Mouse (Mus musculus) left cerebral cortex, adult 9 months (tissue): ENCODE results near the gene Cdca8.

Experiments
- DNase-seq, 2 experiments: peaks; one replicate each; pipeline ENCODE4 v3.0.0; 2022; ENCODE audit warnings: low spot score in 2 of 2

The Cdca8 gene

DNA sequence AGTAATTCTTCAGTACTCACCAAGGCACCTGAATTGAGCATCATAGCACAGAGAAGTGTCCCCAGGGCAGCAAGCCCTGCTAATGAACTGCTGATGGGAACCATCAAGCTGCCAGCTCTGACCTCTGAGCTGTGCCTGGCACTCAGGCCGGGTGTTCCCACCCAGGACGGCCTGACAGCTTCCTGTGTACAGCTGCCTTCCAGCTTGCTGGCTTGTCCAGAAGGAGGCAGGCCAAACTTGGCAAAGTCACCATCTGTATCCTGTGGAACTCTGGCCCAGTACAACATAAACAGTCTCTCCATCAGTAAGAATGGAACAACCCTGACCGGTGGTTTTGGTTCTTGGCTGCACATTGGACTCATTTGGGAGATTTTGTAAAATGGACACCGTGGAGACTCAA, 14.4 kb upstream of the Cdca8 start:
- no peak for DNase-seq

DNA sequence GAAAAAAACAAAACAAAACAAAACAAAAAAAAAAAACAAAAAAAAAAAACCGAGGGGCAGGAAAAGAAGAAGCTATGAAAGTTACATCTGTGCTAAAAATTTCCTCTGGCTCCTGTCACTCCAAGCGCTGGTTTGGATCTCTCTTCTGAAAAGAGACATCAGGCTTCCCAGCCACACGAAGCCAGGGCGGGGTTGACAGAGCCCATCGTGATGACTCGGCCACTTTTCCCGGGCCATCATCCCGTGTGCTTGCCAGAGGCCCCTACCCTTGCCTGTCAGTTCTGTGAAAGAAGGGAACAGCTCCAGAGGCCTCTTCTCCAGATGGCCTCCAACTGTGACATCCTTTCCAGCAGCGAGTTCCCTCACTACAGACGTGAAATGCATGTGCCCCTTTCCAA, 11.9 kb upstream of the Cdca8 start:
- DNase-seq = no peak

DNA sequence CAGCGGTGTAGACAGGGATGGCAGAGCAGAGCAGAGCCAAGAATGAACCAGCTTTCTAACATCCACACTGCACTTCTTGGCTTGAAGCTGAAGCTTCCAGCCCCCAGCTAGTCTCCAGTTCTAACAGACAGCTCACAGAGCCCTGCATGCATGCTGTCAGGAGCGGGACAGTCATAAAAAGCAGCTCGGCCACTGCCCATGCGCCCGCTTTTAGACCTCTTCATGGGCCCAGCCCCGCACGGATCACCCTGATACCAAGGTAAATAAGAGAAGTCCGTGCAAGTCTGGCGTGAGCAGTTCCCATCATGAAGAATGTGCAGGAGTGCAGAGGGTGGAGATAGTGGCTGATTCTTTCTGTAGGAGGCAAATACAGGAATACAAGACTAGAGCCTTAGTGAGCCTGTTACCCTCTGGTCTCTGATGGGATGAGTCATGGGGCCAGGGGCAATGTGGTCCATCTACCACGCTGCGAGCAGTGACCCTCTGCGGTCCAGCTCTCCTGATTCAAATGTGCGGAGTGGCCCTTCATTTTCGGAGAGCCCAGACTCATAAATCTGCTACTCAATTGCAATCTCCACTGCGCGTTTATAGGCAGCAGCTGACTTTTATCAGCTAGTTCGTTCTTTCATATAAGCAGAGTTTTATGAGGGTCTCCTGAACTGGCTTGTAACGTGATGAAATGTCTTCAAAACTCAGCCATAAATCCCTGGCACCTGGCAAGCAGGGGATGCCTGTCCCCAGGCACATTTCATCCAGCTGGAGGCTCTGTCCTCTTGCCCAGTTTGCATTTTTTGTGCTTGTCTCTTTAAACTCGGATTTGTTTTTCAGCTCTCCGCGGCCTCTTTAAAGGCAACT, 11.3 kb upstream of the Cdca8 start:
- no peak for DNase-seq

DNA sequence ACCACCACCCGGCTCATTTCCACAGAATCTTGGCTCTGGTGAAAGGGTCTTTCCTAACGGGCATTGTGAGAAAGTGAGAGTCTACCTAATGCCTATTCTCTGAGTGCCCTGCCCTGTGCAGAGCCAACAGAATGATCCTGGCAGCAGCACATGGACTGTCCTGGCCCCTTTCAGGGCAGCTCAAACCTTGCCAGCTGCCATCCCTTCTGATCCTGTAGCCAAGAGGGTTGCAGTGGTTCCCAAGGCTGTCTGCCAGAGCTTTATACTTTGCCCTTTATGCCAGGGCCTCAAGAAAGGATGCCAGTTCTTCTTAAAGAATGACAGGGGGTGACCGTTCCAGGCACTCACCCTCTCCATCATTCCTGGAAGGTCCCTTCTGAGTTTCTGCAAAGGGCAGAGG, 10.4 kb upstream of the Cdca8 start:
- DNase-seq = no peak

DNA sequence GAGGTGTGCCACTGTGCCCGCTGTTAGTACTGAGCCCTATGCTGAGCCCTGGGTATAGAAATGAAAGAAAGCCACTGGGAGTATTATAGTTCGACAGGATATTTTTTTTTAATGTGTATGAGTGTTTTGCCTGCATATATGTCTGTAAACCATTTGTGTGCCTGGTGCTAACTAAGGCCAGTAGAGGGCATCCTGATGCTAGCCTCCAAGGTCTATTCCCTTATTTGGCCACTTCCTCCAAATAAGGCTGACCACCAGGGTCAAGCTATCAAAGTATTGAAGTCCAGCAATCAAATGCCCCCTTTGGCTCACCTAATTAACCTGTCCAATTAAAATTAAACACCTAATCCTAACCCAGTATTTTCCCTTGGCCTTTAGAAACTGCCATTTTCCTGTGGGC, 5.8 kb upstream of the Cdca8 start:
- no peak for DNase-seq

DNA sequence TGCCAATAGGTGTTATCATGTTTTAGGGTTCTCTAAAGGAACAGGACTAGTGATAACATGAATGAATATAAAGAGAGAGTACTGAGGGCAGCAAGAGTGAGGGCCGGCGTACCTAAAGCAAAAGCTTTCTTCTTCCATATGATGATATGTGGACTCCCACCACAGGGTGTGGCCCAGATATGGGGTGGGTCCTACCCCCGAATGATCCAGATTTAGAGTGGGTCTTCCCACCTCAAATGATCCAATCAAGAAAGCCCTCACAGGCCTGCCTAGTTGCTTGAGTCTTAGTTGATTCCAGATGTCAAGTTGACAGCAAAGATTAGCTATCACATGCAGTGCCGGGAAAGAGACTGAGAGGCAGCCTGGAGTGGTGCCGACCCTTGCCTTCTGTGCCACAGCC, 4.7 kb upstream of the Cdca8 start:
- DNase-seq = no peak

DNA sequence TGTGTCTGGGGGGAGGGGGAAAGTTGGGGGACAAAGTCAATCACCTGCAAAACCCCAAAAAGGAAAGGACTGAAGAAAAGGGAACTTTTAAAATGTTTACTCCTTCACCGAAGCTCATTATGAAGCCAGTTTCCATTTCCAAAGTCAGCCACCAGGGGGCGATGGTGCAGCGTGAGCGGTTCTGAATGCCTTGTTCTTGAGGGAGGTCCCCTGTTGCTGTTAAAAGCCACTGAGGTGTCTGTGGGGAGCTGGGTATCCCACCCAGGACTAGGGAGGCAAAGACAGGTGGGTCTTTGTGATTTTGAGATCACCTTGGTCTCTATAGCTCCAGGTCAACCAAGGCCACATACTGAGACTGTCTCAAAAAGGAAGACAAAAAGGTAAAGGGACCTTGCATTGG, 3.9 kb upstream of the Cdca8 start:
- DNase-seq = peak in 1 of 2 experiments; percentile 79

DNA sequence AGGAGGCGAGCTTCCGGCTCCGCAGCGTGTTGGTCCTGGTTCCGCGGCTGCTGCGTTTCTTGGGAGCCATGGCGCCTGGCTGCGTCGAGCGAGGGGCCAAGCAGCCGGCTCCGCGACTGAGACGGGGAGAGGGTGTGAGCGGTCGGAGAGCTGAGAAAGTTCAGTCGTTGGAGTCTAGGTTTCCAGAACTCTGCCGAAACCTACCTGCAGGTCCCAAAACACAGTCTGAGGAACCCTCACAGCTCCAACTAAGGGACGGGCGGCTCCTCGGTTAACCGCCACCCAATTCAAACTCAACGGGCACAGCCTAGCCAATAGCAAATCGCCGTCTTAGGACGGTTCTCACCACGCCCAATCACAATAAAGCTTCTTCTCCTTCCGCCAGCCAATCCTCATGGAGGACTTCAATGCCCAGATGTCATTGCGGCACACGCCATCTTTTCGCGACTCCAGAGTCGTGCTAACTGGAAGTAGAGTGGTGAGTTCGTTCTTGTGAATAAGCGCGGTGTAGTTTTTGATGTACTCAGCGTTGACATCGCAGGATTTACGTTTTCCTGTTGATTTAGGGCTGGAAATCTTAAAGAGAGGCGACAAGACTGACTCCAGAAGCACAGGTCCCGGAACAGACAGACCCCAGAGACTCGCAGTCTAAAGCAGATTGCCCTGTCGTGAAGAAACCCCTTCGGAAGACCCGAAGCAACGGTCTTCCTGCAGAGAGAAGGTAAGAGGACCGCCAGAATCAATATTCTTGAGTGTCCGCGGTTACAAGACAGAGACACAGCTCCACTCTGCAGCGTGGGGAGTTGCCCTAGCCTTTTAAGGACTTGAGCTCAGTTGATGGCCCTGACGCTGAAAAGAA, 2.3 kb downstream of the Cdca8 start, which contains the start of gene 9930104L06Rik:
9930104L06Rik (plus strand) TSS at position 436 of the 859 bp plus-strand sequence.
- DNase-seq = peak; percentile 91 to 97

DNA sequence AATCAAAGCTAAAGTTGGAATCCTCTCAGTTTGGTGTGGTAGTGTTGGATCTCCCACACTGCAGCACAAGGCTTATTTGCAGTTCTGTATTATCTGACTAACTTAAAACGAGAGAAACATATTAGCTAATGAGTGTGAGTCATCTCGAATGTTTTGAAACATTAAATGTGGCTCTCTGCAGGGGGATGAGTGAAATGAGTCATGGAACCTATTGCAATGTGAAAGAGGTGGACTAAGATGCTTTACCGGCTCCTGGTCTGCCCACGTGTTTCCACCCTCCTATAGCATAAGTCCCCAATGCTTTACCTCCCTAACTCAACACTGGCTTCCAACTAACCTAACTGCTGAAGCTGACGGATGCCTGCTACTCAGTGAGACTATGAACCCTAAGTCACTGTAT, 11.0 kb downstream of the Cdca8 start:
- DNase-seq = no peak

DNA sequence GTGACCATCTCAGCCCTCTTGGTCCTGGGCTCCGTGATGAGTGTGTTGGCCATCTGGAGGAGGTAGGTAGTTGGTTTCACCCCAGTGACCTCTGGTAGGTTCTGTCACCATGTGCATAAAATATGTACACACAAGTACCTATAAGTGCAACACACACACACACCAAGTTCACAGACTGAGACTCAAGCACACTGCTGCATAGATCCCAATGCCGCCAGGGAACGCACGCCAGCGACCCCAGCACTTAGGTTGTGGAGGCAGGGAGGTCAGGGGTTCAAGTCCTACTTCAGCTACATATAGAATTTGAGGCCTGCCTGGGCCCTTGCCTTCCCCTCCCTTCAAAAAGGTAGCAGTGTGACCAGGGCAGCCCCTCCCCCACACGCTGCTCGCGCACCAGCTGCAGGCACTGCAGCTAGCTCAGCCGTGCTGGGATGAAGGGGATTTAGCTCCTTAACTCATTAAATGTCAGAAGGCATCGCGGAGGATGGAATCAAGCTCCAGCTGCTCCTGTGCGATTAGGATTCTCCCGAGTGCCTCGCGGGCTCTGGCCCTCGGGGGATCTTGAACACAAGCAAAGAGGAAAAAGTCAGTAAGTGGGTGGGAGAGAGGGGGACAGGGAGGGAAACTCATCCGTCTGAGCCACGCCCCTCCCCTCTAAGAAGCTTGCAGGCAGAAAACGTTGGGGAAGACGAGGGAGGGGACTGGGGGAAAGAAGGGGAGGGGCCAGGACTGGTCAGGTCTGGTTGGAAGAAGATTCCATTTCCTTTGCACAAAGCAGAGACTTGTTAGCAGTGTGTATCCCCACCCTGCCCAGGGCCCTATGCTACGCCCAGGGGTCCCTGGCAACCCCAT, 32.9 kb downstream of the Cdca8 start:
- peak in 1 of 2 experiments; percentile 29 for DNase-seq

DNA sequence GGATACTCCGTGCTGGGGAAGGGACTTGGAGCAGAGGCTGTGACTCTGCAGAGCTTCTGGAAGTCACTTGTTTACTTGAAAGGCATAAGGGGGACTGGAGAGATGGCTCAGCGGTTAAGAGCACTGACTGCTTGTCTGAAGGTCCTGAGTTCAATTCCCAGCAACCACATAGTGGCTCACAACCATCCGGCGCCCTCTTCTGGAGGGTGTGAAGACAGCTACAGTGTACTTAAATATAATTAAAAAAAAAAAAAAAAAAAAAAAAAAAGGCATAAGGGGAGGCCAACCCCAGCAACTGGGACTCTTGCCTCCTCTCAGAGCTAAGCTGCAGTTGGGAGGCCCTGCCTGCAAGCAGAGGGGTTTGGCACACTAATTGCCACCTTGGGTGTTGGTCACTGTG, 33.7 kb downstream of the Cdca8 start:
- no peak for DNase-seq

DNA sequence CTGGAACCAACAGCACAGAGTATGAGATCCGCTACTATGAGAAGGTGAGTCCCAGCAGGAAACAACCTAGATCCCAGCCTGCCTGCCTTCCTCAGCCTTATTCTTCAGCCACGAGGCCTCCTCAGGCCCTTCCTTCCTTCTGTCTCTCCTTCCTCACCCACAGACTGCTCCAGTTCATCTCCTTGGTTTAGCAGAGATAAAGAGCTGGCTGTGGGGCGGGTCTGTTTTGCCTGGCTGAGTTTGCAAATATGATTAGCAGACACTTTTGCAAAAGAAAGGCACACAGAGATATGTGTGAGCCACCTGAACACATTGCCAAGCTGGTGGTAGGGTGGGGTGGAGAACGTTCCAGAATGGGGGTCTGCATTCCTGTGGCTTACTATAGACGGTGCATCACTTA, 39.2 kb downstream of the Cdca8 start:
- no peak for DNase-seq

DNA sequence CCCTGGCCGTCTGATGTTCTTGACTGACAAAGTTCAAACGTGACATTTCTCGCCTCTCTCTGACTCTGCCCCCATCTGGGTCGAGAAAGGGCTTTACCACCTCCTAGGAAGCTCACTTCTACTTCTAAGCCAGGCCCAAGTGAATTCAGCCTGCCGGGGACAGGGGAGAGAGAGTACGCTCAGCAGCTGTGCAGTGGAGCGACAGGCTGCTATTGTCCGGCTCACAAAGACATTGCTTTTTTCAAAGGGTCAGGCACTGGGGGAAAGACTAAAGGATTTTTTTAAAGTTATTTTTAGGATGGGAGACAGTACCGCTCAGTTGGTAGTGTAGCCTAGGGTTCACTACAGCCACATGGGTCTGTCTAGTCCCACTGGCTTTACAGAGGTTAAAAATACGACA, 40.7 kb downstream of the Cdca8 start:
- DNase-seq = no peak

DNA sequence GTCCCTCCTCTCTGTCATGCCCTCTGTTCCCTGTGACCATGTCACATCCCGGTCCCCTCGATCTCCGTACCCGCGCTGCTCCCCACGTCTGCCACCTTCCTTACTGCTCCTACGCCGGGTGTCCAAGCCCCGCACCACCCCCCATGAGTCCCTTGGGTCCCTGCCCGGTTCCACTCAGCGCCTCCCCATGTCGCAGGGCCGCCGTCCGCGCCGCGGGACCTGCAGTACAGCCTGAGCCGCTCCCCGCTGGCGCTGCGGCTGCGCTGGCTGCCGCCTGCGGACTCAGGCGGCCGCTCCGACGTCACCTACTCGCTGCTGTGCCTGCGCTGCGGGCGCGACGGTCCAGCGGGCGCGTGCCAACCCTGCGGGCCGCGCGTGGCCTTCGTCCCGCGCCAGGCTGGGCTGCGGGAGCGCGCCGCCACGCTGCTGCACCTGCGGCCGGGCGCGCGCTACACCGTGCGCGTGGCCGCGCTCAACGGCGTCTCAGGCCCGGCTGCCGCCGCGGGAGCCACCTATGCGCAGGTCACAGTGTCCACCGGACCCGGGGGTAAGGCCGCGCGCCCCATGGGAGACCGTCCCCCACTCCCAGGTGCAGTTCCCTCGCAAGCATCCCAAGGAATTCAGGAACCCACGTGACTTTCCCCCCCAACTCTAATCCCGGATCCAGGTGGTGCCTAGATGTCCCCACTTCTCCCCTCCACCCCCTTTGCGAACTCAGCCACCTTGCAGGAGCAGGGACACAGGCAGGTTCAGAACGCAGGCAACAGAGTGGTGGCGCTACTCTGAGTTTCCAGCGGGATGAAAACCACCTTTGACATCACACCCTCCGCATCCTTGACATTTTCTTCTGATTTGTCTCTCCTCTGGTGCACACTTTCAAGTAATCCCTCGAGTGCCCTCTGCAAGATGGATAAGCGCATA, 44.3 kb downstream of the Cdca8 start:
- peak in 1 of 2 experiments; percentile 70 for DNase-seq

DNA sequence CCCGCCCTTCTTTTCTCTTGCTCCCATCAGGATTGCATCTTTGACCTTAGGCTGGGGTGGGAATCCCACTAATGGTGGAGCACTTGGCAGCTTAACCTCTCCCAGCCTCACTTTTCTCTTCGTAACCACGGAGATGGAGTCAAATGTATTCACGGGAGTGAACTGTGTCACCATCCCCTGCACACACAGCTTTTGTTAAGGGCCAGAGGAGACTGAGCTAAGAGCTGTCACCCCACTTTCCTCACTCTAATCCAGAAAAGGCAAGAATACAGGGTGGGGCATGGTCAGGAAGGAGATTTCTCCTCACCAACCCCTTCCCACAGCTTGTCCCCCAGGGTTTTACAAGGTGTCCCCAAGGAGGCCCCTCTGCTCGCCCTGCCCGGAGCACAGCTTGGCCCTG, 45.3 kb downstream of the Cdca8 start:
- DNase-seq = no peak

DNA sequence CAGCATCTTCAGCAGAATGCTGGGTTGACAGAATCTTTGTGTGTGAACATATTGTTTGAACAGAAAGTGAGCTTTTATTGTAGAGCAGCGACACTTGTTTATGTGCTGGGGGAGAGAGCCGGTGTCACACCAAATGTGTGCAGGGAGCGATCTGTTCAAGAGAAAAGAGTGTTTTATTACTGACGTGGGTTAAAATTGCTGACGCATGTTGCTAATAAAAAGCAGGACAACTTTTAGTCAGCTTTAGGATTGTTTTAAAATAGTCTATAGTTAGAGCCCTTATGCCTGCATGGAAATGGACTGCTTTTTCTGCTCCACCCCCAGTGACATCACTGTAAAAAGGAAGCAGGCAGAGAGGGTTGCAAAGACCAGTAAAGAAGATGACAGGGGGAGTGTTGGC, 48.3 kb downstream of the Cdca8 start:
- peak in 1 of 2 experiments; percentile 43 for DNase-seq

DNA sequence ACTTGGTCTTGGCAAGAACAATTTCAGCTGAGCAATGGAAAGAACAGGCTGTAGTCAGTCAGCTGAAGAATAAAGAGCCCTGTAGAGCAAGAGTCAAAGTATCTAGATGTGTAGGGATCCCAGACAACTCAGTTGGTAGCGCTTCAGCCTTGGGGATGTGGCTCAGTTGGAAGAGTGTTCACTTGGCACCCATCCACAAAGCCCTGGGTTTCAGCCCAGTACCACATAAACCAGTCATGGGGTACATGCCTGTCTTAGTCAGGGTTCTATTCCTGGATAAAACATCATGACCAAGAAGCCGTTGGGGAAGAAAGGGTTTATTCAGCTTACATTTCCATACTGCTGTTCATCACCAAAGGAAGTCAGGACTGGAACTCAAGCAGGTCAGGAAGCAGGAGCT, 49.2 kb downstream of the Cdca8 start:
- DNase-seq = no peak

DNA sequence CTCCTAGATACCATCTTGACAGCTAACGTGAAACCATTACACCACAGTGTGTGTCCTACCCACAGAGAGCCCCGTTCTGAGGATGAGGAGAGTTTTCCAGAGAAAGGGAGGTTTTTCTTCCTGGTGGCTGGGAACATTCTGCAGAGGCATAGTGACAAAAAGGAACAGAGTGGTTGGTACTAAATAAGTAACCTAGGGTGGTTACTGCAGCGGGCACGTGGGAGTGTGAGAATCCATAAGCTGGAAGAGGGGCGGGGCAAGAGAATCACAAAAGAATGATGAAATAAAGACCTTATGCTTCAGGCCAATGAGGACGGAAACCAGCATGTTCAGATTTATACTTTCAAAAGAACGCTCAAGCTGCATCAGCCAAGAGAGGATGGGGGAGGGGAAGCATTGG, 50.4 kb downstream of the Cdca8 start:
- DNase-seq = peak in 1 of 2 experiments; percentile 57

DNA sequence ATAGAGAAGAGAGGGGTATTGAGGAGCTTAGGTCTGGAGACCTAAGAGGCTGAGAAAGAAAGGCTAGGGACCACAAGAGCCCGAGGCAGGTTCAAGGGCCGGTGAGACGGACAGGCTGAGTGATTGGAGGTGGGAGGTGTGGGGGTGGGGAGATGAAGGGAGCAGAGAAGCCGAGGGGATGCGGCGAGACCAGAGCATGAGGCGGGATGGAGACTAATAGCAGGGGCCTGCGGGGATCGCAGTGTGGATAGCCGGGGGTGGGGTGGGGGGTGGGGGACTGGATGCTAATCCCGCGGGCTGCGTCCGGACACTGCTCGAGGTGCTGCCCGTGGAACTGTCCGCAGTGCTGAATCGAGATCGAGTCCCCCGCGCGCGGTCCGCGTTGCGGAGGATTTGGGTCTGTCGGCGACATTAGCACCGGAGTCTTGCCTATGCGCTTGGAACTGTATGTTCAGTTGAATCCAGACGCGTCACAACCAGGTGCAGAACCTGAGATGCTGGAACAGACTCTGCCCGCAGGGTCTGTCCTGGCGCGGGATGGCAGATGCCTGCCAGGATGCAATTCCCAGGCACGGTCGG, 56.9 kb downstream of the Cdca8 start:
- DNase-seq = no peak

DNA sequence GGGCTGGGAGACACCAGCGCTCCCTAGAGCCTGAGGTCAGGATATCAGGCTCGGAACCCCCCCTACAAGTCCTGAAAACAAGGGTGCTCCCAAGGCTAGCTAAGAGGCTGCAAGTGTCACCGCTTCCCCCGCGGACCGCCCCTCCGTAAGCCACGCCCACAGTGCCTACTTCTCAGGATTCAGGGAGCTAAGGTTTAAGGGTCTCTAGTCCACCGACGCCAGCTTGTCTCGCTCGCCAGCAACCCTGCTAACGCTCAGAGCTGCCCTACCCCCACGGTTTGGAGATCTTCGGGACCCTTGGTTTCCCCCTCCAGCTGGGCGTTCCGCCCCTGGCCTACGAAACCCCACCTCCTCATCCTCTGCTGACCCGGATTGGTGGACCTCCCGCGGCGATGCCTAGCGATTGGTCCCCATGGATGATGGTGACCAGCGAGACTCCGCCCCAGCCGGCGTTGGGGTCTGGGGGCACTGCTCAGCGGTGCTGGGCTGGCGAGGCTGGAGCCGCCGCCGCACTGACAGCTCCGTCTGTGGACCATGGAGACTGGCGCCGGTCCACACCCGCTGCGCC, 57.7 kb downstream of the Cdca8 start:
- peak; percentile 67 to 82 for DNase-seq
